Mouse (Mus musculus) bone marrow, adult 2 months (tissue): ENCODE measurements around the gene Eif3b. TPM values are rescaled to one million over a fixed set of nuclear protein-coding genes. Genes with fewer than 3 reads are reported as not detected.

ENCODE experiments used
- H3K27ac ChIP-seq: fragments of 200-500 bp; 2 replicates; pipeline ENCODE4 v1.5.1; 2012; ENCODE audit warnings: low read depth, mild to moderate bottlenecking, control low read depth, inconsistent platforms, low read length; ENCODE audit not compliant: control insufficient read depth, poor library complexity, insufficient read depth
- H3K4me1 ChIP-seq: fragments of 200-500 bp; 2 replicates; pipeline ENCODE4 v1.6.1; 2011; ENCODE audit warnings: low read length; ENCODE audit not compliant: control insufficient read depth, insufficient read depth
- H3K4me3 ChIP-seq: fragments of 200-500 bp; replicated peaks from 2 replicates; pipeline ENCODE3; 2011; ENCODE audit warnings: mild to moderate bottlenecking, low read depth, low read length, control low read depth; ENCODE audit not compliant: control insufficient read depth
- CTCF ChIP-seq: fragments of 200-500 bp; IDR thresholded peaks from 2 replicates; pipeline ENCODE4 v1.5.1; 2011; ENCODE audit warnings: low read length, control low read depth; ENCODE audit not compliant: control insufficient read depth, insufficient read depth
- POLR2A ChIP-seq: fragments of 200-500 bp; IDR thresholded peaks from 2 replicates; pipeline ENCODE4 v1.6.1; 2011; ENCODE audit warnings: low read depth, mild to moderate bottlenecking, control low read depth, low read length, borderline replicate concordance; ENCODE audit not compliant: control insufficient read depth
- WGBS: fragments of 180-500 bp; shearing (Covaris S2); methylation state at CpG from one replicate; pipeline ENCODE4 v1.1.7; 2018; 5-methylcytosine and 5-hydroxymethylcytosine counted together
- polyA plus RNA-seq: library from polyadenylated mRNA; stranded (reverse); fragments of >200 nt; gene quantifications from 2 replicates; pipeline ENCODE4 v1.2.4, GENCODE M21; 2011; ENCODE audit warnings: low replicate concordance; ENCODE audit not compliant: missing spikeins, insufficient read depth, insufficient read length

The Eif3b gene
- polyA plus RNA-seq, 1 experiment = 90.3 TPM

GRCm38 (mm10) chr5:140389647-140390046 lies 29.5 kb upstream of the Eif3b start:
- no peak overlapping the region for H3K27ac ChIP-seq
- 57% methylated on average over 3 of the region's 3 CpGs for WGBS
- H3K4me3 ChIP-seq = no peak overlapping the region
- TF ChIP-seq POLR2A = no peak
- TF ChIP-seq CTCF = no peak
- H3K4me1 ChIP-seq = peaks cover 2% of the 10 kb centered on the region; the same call in 1 of the 2 replicates

DNA sequence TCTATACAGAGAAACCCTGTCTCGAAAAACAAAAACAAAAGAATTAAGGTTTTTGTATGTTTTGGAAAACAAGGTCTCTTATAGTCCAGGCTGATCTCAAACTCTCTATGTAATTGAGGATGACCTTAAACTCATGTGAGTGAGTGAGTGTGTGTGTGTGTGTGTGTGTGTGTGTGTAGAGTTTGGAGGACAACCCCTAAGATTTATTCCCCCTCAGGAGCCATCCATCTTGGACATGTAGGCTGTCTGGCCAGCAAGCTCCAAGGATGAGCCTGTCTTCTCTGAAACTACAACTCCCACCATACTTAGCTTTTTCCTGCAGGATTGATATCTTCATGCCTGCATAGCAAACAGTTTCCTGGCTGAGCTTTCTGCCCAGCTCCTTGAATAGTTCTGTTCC lies 27.7 kb upstream of the Eif3b start:
- 81% methylated on average over 1 of the region's 1 CpGs for WGBS
- TF ChIP-seq CTCF (no peak), POLR2A (no peak)
- Histone ChIP-seq H3K27ac (no peak overlapping the region), H3K4me3 (no peak overlapping the region), H3K4me1 (peaks cover 2% of the 10 kb centered on the region; the same call in 1 of the 2 replicates)

GRCm38 (mm10) chr5:140391981-140392380 lies 27.1 kb upstream of the Eif3b start:
- 78% methylated on average over 5 of the region's 5 CpGs for WGBS
- Histone ChIP-seq H3K4me3 (no peak overlapping the region), H3K27ac (no peak overlapping the region), H3K4me1 (no peaks in the 10 kb centered on the region; the same call in 1 of the 2 replicates)
- TF ChIP-seq POLR2A (no peak), CTCF (no peak)

DNA sequence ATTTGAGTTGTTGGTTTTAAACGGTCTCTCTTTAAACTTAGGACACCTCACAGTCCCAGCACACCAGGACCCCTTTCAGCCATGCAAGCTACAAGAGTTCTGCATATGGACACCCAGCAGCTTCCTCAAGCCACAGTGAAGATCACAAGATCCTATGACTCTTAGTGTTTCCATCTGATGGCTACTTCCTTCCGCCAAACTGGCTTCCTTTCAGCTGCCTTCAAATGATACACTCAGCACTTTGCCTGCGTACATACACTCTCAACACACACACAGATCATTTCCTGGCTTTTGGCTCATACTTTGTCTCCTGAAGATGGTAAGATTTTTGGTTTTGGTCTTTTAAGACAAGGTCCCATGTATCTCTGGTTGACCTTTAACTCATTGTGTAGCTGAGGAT lies 26.4 kb upstream of the Eif3b start:
- Histone ChIP-seq H3K4me1 (no peaks in the 10 kb centered on the region; the same call in 1 of the 2 replicates), H3K27ac (no peak overlapping the region), H3K4me3 (no peak overlapping the region)
- 32% methylated on average over 3 of the region's 3 CpGs for WGBS
- TF ChIP-seq CTCF (no peak), POLR2A (no peak)

- Histone ChIP-seq H3K4me3 (no peak overlapping the region), H3K4me1 (no peaks in the 10 kb centered on the region; the same call in 1 of the 2 replicates), H3K27ac (no peak overlapping the region)
- 60% methylated on average over 8 of the region's 8 CpGs for WGBS
- no peak for TF ChIP-seq POLR2A
- TF ChIP-seq CTCF = peak; percentile 69
These were observed 22.8 kb upstream of the Eif3b start for GRCm38 (mm10) chr5:140396166-140396940.

- Histone ChIP-seq H3K27ac (no peak overlapping the region), H3K4me3 (no peak overlapping the region), H3K4me1 (no peaks in the 10 kb centered on the region; the same call in 1 of the 2 replicates)
- WGBS = 59% methylated on average over 4 of the region's 4 CpGs
- TF ChIP-seq CTCF = no peak
- no peak for TF ChIP-seq POLR2A
These were observed 16.4 kb upstream of the Eif3b start for GRCm38 (mm10) chr5:140402640-140403270.

- no peak overlapping the region for H3K4me3 ChIP-seq
- WGBS = 78% methylated on average over 6 of the region's 6 CpGs
- no peaks in the 10 kb centered on the region; the same call in 1 of the 2 replicates for H3K4me1 ChIP-seq
- TF ChIP-seq CTCF (no peak), POLR2A (no peak)
- no peak overlapping the region for H3K27ac ChIP-seq
These were observed 14.0 kb upstream of the Eif3b start for GRCm38 (mm10) chr5:140405126-140405525.

DNA sequence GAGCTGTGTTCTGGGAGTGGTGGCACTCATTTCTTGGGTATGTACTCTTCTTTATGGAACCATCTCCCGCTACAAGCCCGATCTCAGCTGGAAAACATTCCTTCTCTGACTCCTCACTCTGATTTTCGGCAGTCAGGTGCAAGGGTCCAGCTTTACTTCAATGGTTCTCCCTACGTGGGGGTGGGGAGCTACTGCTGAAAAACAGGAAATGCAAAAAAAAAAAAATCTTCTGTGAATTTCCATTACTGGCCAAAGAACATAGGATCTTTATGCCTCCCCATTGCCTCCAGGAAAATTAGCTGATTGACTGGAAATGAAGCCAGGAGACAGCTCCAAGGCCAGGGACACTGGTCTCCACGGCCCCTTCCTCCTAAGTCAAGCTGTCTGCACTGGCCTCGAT lies 12.5 kb upstream of the Eif3b start:
- Histone ChIP-seq H3K27ac (no peak overlapping the region), H3K4me1 (no peaks in the 10 kb centered on the region; the same call in 1 of the 2 replicates), H3K4me3 (no peak overlapping the region)
- TF ChIP-seq POLR2A = no peak
- no peak for TF ChIP-seq CTCF
- 32% methylated on average over 6 of the region's 6 CpGs for WGBS

DNA sequence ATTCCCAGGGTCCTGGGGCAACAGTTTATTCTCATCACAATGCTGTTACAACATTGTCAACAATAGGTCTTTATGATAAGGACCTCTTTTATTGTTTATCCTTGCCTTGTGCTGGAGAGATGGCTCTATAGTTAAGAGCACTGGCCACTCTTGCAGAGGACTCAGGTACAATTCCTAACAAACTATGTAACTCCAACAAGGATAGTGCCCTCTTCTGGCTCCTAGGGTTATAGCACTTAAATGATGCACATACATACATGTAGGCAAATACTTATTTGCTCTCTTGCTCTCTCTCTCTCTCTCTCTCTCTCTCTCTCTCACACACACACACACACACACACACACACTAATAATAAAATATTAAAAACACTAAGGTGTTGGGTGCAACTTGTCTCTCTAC lies 10.3 kb upstream of the Eif3b start:
- Histone ChIP-seq H3K4me1 (no peaks in the 10 kb centered on the region; the same call in 1 of the 2 replicates), H3K27ac (no peak overlapping the region), H3K4me3 (no peak overlapping the region)
- TF ChIP-seq CTCF (no peak), POLR2A (no peak)
